Mouse (Mus musculus): ENCODE data around the gene Gm20388. TPM values are rescaled to one million over a fixed set of nuclear protein-coding genes. Genes with fewer than 3 reads are reported as not detected.

The Gm20388 gene
- polyA plus RNA-seq, 1 experiment from 2014 or later = not detected

GRCm38 (mm10) chr8:123298301-123298700 lies 3387.7 kb downstream of the Gm20388 start:
- Histone ChIP-seq H3K36me3 (ENCODE audit: control insufficient read depth, insufficient read depth, low read length) (peaks cover 52% of the 10 kb centered on the region), H3K27ac (replicated peaks in 1 of 2; ENCODE audit: control insufficient read depth in 1 of 2, insufficient read depth in 1 of 2, low read depth in 2 of 2, low read length in 2 of 2) (no peak overlapping the region), H3K27me3 (ENCODE audit: control insufficient read depth, insufficient read depth, low read length) (no peaks in the 10 kb centered on the region), H3K9me3 (ENCODE audit: control insufficient read depth, low read length) (no peaks in the 10 kb centered on the region), H3K4me2 (ENCODE audit: low read length) (no peak overlapping the region), H3K9ac (ENCODE audit: low read length) (no peak overlapping the region), H3K4me1 (ENCODE audit: control insufficient read depth in 2 of 2, insufficient read depth in 2 of 2, low read length in 2 of 2) (no peaks in the 10 kb centered on the region), H3K4me3 (ENCODE audit: control insufficient read depth in 1 of 2, insufficient read depth in 1 of 2, low read depth in 1 of 2, low read length in 2 of 2) (no peak overlapping the region)
- ATAC-seq (ENCODE audit: insufficient number of reproducible peaks, insufficient read depth, low FRiP score, low read depth) = no peak
- WGBS = 94% methylated on average over 11 of the region's 11 CpGs

- no peak overlapping the region for H3K4me2 ChIP-seq (ENCODE audit: low read length)
- WGBS = 58% methylated on average over 4 of the region's 4 CpGs
- H3K27ac ChIP-seq (replicated peaks in 1 of 2; ENCODE audit: control insufficient read depth in 1 of 2, insufficient read depth in 1 of 2, low read depth in 2 of 2, low read length in 2 of 2) = no peak overlapping the region
- no peaks in the 10 kb centered on the region for H3K9me3 ChIP-seq (ENCODE audit: control insufficient read depth, low read length)
- ATAC-seq (ENCODE audit: insufficient number of reproducible peaks, insufficient read depth, low FRiP score, low read depth) = no peak
- no peak overlapping the region for H3K9ac ChIP-seq (ENCODE audit: low read length)
- H3K4me1 ChIP-seq (ENCODE audit: control insufficient read depth in 2 of 2, insufficient read depth in 2 of 2, low read length in 2 of 2) = no peaks in the 10 kb centered on the region
- H3K36me3 ChIP-seq (ENCODE audit: control insufficient read depth, insufficient read depth, low read length) = peaks cover 38% of the 10 kb centered on the region
- H3K27me3 ChIP-seq (ENCODE audit: control insufficient read depth, insufficient read depth, low read length) = no peaks in the 10 kb centered on the region
- H3K4me3 ChIP-seq (ENCODE audit: control insufficient read depth in 1 of 2, insufficient read depth in 1 of 2, low read depth in 1 of 2, low read length in 2 of 2) = no peak overlapping the region
Measured at GRCm38 (mm10) chr8:123308738-123309137, 3398.1 kb downstream of the Gm20388 start.

- Histone ChIP-seq H3K9me3 (ENCODE audit: control insufficient read depth, low read length) (no peaks in the 10 kb centered on the region), H3K27ac (replicated peaks in 1 of 2; ENCODE audit: control insufficient read depth in 1 of 2, insufficient read depth in 1 of 2, low read depth in 2 of 2, low read length in 2 of 2) (no peak overlapping the region), H3K36me3 (ENCODE audit: control insufficient read depth, insufficient read depth, low read length) (no peaks in the 10 kb centered on the region), H3K27me3 (ENCODE audit: control insufficient read depth, insufficient read depth, low read length) (no peaks in the 10 kb centered on the region), H3K4me1 (ENCODE audit: control insufficient read depth in 2 of 2, insufficient read depth in 2 of 2, low read length in 2 of 2) (peaks cover 0 to 14% of the 10 kb centered on the region in 2 experiments; a peak in 3 of 4 replicates), H3K4me3 (ENCODE audit: control insufficient read depth in 1 of 2, insufficient read depth in 1 of 2, low read depth in 1 of 2, low read length in 2 of 2) (peak overlapping the region; percentile 59 to 76), H3K4me2 (ENCODE audit: low read length) (peak overlapping the region; percentile 81), H3K9ac (ENCODE audit: low read length) (peak overlapping the region; percentile 80)
- whole genome bisulfite sequencing = 4% methylated on average over 21 of the region's 21 CpGs
- ATAC-seq (ENCODE audit: insufficient number of reproducible peaks, insufficient read depth, low FRiP score, low read depth) = peak; percentile 56; the same call in 1 of the 2 replicates
Measured at GRCm38 (mm10) chr8:123317781-123318466, 3407.3 kb downstream of the Gm20388 start.

DNA sequence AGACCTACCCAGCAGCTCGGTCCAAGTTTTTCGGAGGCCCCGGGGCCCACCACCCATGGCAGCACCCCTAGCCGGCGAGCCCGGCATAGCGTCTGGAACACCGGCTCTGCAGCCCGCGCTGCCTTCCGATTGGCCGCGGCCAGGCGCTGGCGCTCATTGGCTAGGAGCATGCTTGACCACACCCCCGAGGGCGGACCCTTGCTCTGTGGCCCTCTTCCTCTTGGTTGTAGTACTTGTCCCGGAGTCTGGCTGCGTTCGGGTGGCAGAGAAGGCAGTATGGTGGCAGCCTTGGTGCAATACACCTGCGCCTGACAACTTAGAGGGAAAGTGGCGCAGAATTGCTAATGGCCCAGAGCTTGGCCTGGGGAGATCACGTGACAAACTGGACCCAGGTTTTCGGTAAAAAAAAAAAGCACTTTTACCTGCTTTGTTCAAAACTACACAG lies 3407.8 kb downstream of the Gm20388 start, which contains the start of gene Fanca:
Gene Fanca, minus strand, starts transcription at position 110 of the 445 bp plus-strand sequence.
- peak within 1 kb of the TSS; percentile 80 for H3K9ac ChIP-seq (ENCODE audit: low read length)
- H3K4me1 ChIP-seq (ENCODE audit: control insufficient read depth in 2 of 2, insufficient read depth in 2 of 2, low read length in 2 of 2) = peaks cover 0 to 14% of the 10 kb centered on the region in 2 experiments; a peak in 3 of 4 replicates
- under 1% methylated on average over 24 of the region's 24 CpGs for WGBS
- peak within 1 kb of the TSS; percentile 59 to 76 for H3K4me3 ChIP-seq (ENCODE audit: control insufficient read depth in 1 of 2, insufficient read depth in 1 of 2, low read depth in 1 of 2, low read length in 2 of 2)
- no peaks in the 10 kb centered on the region for H3K36me3 ChIP-seq (ENCODE audit: control insufficient read depth, insufficient read depth, low read length)
- peak; percentile 94 for ATAC-seq (ENCODE audit: insufficient number of reproducible peaks, insufficient read depth, low FRiP score, low read depth)
- no peak within 1 kb of the TSS for H3K27ac ChIP-seq (replicated peaks in 1 of 2; ENCODE audit: control insufficient read depth in 1 of 2, insufficient read depth in 1 of 2, low read depth in 2 of 2, low read length in 2 of 2)
- peak within 1 kb of the TSS; percentile 81 for H3K4me2 ChIP-seq (ENCODE audit: low read length)
- H3K27me3 ChIP-seq (ENCODE audit: control insufficient read depth, insufficient read depth, low read length) = no peaks in the 10 kb centered on the region
- H3K9me3 ChIP-seq (ENCODE audit: control insufficient read depth, low read length) = no peaks in the 10 kb centered on the region

- no peak overlapping the region for H3K27ac ChIP-seq (replicated peaks in 1 of 2; ENCODE audit: control insufficient read depth in 1 of 2, insufficient read depth in 1 of 2, low read depth in 2 of 2, low read length in 2 of 2)
- no peaks in the 10 kb centered on the region for H3K27me3 ChIP-seq (ENCODE audit: control insufficient read depth, insufficient read depth, low read length)
- no peak overlapping the region for H3K9ac ChIP-seq (ENCODE audit: low read length)
- H3K4me2 ChIP-seq (ENCODE audit: low read length) = no peak overlapping the region; the same call in 1 of the 2 replicates
- no peaks in the 10 kb centered on the region for H3K36me3 ChIP-seq (ENCODE audit: control insufficient read depth, insufficient read depth, low read length)
- no peak overlapping the region for H3K4me3 ChIP-seq (ENCODE audit: control insufficient read depth in 1 of 2, insufficient read depth in 1 of 2, low read depth in 1 of 2, low read length in 2 of 2)
- H3K4me1 ChIP-seq (ENCODE audit: control insufficient read depth in 2 of 2, insufficient read depth in 2 of 2, low read length in 2 of 2) = peaks cover 0 to 14% of the 10 kb centered on the region in 2 experiments; a peak in 3 of 4 replicates
- H3K9me3 ChIP-seq (ENCODE audit: control insufficient read depth, low read length) = no peaks in the 10 kb centered on the region
- ATAC-seq (ENCODE audit: insufficient number of reproducible peaks, insufficient read depth, low FRiP score, low read depth) = no peak
- WGBS = 21% methylated on average over 7 of the region's 7 CpGs
Measured at GRCm38 (mm10) chr8:123319522-123320164, 3409.0 kb downstream of the Gm20388 start.

- 96% methylated on average over 2 of the region's 2 CpGs for WGBS
- peaks cover 12 to 14% of the 10 kb centered on the region in 2 experiments; a peak in 3 of 4 replicates for H3K4me1 ChIP-seq (ENCODE audit: control insufficient read depth in 2 of 2, insufficient read depth in 2 of 2, low read length in 2 of 2)
- H3K4me2 ChIP-seq (ENCODE audit: low read length) = no peak overlapping the region
- no peak overlapping the region for H3K4me3 ChIP-seq (ENCODE audit: control insufficient read depth in 1 of 2, insufficient read depth in 1 of 2, low read depth in 1 of 2, low read length in 2 of 2)
- H3K27ac ChIP-seq (replicated peaks in 1 of 2; ENCODE audit: control insufficient read depth in 1 of 2, insufficient read depth in 1 of 2, low read depth in 2 of 2, low read length in 2 of 2) = no peak overlapping the region
- no peaks in the 10 kb centered on the region for H3K36me3 ChIP-seq (ENCODE audit: control insufficient read depth, insufficient read depth, low read length)
- H3K27me3 ChIP-seq (ENCODE audit: control insufficient read depth, insufficient read depth, low read length) = peaks cover 3% of the 10 kb centered on the region; the same call in 1 of the 2 replicates
- ATAC-seq (ENCODE audit: insufficient number of reproducible peaks, insufficient read depth, low FRiP score, low read depth) = no peak
- H3K9ac ChIP-seq (ENCODE audit: low read length) = no peak overlapping the region
- H3K9me3 ChIP-seq (ENCODE audit: control insufficient read depth, low read length) = no peaks in the 10 kb centered on the region
Measured at GRCm38 (mm10) chr8:123328552-123328951, 3417.9 kb downstream of the Gm20388 start.

- no peak for ATAC-seq (ENCODE audit: insufficient number of reproducible peaks, insufficient read depth, low FRiP score, low read depth)
- Histone ChIP-seq H3K9me3 (ENCODE audit: control insufficient read depth, low read length) (no peaks in the 10 kb centered on the region), H3K27ac (replicated peaks in 1 of 2; ENCODE audit: control insufficient read depth in 1 of 2, insufficient read depth in 1 of 2, low read depth in 2 of 2, low read length in 2 of 2) (no peak overlapping the region), H3K4me3 (ENCODE audit: control insufficient read depth in 1 of 2, insufficient read depth in 1 of 2, low read depth in 1 of 2, low read length in 2 of 2) (no peak overlapping the region), H3K27me3 (ENCODE audit: control insufficient read depth, insufficient read depth, low read length) (peaks cover 8% of the 10 kb centered on the region; the same call in 1 of the 2 replicates), H3K4me1 (ENCODE audit: control insufficient read depth in 2 of 2, insufficient read depth in 2 of 2, low read length in 2 of 2) (peaks cover 12 to 16% of the 10 kb centered on the region in 2 experiments; a peak in 3 of 4 replicates), H3K9ac (ENCODE audit: low read length) (no peak overlapping the region), H3K4me2 (ENCODE audit: low read length) (no peak overlapping the region), H3K36me3 (ENCODE audit: control insufficient read depth, insufficient read depth, low read length) (no peaks in the 10 kb centered on the region)
- 41% methylated on average over 4 of the region's 4 CpGs for WGBS
Measured at GRCm38 (mm10) chr8:123329350-123329749, 3418.7 kb downstream of the Gm20388 start.

All from heart, embryonic 14.5 days (tissue).